Mouse (Mus musculus) forebrain, embryonic 16.5 days (tissue): ENCODE data around the gene Skap2. TPM values are rescaled to one million over a fixed set of nuclear protein-coding genes. Genes with fewer than 3 reads are reported as not detected.

Experiments used
- ATAC-seq: fragments of 200-750 bp; cut with Nextera tagmentation; 2 replicates; pipeline ENCODE4 v1.8.0; 2017; ENCODE audit warnings: mild to moderate bottlenecking, moderate library complexity
- H3K27ac ChIP-seq: fragments of 300-500 bp; sonication (generic); 2 replicates; pipeline ENCODE4 v1.5.1; 2014; ENCODE audit warnings: low read length, control low read depth
- H3K27me3 ChIP-seq: fragments of 300-500 bp; sonication (generic); replicated peaks from 2 replicates; pipeline ENCODE4 v1.6.1; 2014; ENCODE audit warnings: low read length; ENCODE audit not compliant: control insufficient read depth, insufficient read depth
- H3K36me3 ChIP-seq: fragments of 300-500 bp; sonication (generic); 2 replicates; pipeline ENCODE4 v1.6.1; 2014; ENCODE audit not compliant: control insufficient read depth, insufficient read depth
- H3K4me1 ChIP-seq: fragments of 300-500 bp; sonication (generic); replicated peaks from 2 replicates; pipeline ENCODE4 v1.6.1; 2014; ENCODE audit warnings: low read length; ENCODE audit not compliant: control insufficient read depth, insufficient read depth
- H3K4me2 ChIP-seq: fragments of 300-500 bp; sonication (generic); 2 replicates; pipeline ENCODE4 v1.6.1; 2014; ENCODE audit warnings: mild to moderate bottlenecking, low read length, control low read depth
- H3K4me3 ChIP-seq: fragments of 300-500 bp; sonication (generic); replicated peaks from 2 replicates; pipeline ENCODE4 v1.5.1; 2014; ENCODE audit warnings: mild to moderate bottlenecking, low read length, control low read depth
- H3K9ac ChIP-seq: fragments of 300-500 bp; sonication (generic); replicated peaks from 2 replicates; pipeline ENCODE4 v1.6.1; 2014; ENCODE audit warnings: low read depth, low read length, control low read depth
- H3K9me3 ChIP-seq: fragments of 300-500 bp; sonication (generic); 2 replicates; pipeline ENCODE4 v1.6.1; 2016; ENCODE audit warnings: low read length; ENCODE audit not compliant: control insufficient read depth
- WGBS: fragments of 180-500 bp; shearing (Covaris S2); extraction: QIAGEN DNeasy Blood & Tissue Kit; methylation state at CpG from one replicate; pipeline ENCODE4 v1.1.7; 2014; 5-methylcytosine and 5-hydroxymethylcytosine counted together
- polyA plus RNA-seq: library from polyadenylated mRNA; unstranded; fragments of >200 nt; fragmentation: Nextera tagmentation; extraction: Ambion mirVana; gene quantifications from 2 replicates; pipeline ENCODE4 v1.2.1, GENCODE M21; 2015

Gene Skap2
- polyA plus RNA-seq, 1 experiment from 2014 or later: 5.5 TPM

DNA sequence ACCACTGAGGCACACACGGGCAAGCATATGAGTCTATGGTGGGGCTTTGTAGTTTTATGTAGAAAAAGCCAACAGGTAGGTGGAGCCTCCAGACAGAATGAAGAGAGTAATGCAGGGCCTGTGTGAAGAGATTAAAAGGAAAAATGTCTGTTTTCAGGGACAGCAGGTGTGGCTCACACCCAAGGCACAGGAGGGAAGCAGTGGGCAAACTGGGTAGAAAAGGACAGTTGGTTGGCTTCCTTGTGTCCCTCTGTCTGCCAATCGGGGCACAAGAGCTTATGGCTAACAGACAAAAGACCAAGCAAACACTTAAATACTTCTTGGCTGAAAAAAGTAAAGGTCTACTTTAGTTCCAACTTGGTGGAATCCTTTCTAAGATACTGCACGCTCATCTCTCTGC lies 145.8 kb downstream of the Skap2 start:
- Histone ChIP-seq H3K27me3 (peaks cover 3% of the 10 kb centered on the region; the same call in 1 of the 2 replicates), H3K4me2 (no peak overlapping the region), H3K27ac (no peak overlapping the region), H3K4me1 (peaks cover 3% of the 10 kb centered on the region; the same call in 1 of the 2 replicates), H3K36me3 (no peaks in the 10 kb centered on the region), H3K9me3 (no peaks in the 10 kb centered on the region), H3K4me3 (no peak overlapping the region), H3K9ac (no peak overlapping the region)
- WGBS: 69% methylated on average over 3 of the region's 3 CpGs
- no peak for ATAC-seq

DNA sequence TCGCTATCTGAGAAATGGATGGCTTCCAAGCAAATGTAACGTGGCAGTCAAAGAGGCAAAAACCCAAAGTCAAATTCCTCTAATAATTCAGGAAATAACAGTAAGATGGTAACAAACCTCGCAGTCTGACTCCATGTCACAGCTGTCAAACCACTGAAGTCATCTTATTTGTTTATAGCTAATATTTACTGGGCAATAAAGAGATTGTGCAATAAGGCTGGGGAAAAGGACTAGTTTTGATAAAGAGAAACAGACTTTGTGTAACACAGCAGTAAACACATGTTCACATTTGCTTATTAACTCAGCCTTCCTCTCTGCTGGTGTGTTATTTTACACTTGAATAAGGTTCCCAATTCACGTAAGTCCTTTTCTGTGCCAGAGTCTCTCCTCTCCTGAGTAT lies 148.8 kb downstream of the Skap2 start:
- no peak overlapping the region for H3K27ac ChIP-seq
- no peaks in the 10 kb centered on the region for H3K9me3 ChIP-seq
- peaks cover 3% of the 10 kb centered on the region; the same call in 1 of the 2 replicates for H3K4me1 ChIP-seq
- peaks cover 10% of the 10 kb centered on the region for H3K27me3 ChIP-seq
- H3K4me3 ChIP-seq: no peak overlapping the region
- H3K4me2 ChIP-seq: no peak overlapping the region
- H3K9ac ChIP-seq: no peak overlapping the region
- no peaks in the 10 kb centered on the region for H3K36me3 ChIP-seq
- ATAC-seq: no peak
- WGBS: 57% methylated on average over 4 of the region's 4 CpGs

DNA sequence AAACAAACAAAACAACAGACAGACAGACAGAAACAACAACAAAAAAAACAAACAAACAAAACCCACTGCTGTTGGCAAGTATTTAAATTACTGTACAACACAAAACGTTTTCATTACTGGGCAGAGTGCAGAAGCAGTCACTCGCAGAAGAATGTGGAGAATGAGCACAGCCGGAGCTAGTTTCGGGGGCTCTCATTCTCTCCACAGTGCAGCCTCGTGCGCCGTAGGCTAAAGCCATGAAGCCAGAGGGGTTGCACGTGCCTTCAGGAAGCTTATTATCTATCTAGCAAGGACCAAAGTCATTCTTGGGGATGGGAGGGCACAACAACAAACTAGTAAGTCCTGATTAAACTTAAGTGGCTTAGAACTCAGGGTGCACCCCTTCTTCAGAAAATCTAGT lies 152.0 kb downstream of the Skap2 start:
- Histone ChIP-seq H3K4me1 (peaks cover 3% of the 10 kb centered on the region), H3K9ac (no peak overlapping the region)

DNA sequence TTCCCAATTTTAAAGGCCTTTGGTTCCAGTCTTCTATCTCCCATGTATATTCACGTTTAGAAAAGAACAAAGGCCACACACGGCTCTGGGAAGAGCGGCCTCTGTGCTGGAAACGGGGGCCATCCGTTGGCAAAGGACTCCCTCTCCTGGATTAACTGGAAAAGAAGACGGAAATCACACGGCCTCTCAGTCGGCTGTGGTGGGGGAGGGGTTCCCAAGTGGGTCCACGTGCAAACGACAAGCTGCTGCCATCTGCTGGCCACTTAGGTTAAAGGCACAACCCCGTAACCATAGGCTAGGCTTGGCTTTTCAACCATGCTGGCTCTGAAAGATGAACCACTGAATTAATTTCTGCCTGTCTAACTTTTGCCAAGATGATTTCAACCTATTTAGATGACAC lies 154.5 kb downstream of the Skap2 start:
- Histone ChIP-seq H3K4me1 (peaks cover 3% of the 10 kb centered on the region), H3K27me3 (peaks cover 7% of the 10 kb centered on the region; the same call in 1 of the 2 replicates), H3K36me3 (no peaks in the 10 kb centered on the region), H3K4me2 (peak overlapping the region; percentile 19; the same call in 1 of the 2 replicates), H3K9me3 (no peaks in the 10 kb centered on the region), H3K4me3 (no peak overlapping the region), H3K27ac (peak overlapping the region; percentile 75), H3K9ac (peak overlapping the region; percentile 48)
- peak; percentile 97 for ATAC-seq
- WGBS: 0% methylated on average over 11 of the region's 11 CpGs

More for the DNA sequence above, 152.0 kb downstream of the Skap2 start:
- Histone ChIP-seq H3K27me3 (peaks cover 7% of the 10 kb centered on the region; the same call in 1 of the 2 replicates), H3K4me3 (no peak overlapping the region), H3K27ac (no peak overlapping the region), H3K9me3 (no peaks in the 10 kb centered on the region), H3K36me3 (no peaks in the 10 kb centered on the region), H3K4me2 (no peak overlapping the region)
- 20% methylated on average over 8 of the region's 8 CpGs for WGBS
- ATAC-seq: no peak

DNA sequence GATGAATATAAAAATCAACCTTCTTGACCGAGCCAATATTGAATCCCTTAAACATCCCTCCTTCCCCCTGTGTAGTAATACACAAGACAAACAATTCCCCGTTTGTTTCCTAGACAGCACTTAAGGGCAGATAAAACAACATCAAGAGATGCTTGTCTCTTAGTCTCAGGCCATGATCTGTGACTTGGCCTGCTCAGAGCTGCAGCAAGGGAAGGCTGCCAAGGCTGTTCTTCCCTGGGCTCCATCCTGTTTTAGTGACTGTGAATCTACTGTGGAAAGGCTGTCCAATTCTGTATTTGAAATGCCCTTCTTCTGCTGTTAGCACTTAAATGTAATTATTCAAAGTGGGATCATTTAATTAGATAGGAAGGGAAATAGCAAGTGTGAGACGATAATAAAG lies 159.1 kb downstream of the Skap2 start:
- no peak for ATAC-seq
- 56% methylated on average over 3 of the region's 3 CpGs for WGBS

DNA sequence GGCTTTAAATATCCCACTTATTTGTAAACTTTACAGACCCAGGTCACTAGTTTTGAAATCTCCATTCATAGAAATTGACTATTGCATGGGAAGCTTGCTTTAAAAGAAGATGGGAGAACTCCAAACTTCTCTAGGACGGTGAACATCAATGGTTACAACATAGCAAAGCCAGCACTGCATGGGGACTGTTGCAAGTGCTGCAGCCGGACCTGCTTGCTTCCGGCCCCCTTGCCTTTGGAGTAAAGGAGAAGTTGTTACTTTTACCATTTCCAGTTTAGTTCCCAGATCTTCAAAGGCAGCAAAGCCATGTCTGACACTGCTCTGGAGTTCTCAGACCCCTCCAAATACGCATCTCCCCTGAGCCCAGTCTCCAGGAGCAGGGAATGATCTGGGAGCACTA lies 159.7 kb downstream of the Skap2 start:
- H3K9ac ChIP-seq: no peak overlapping the region
- no peaks in the 10 kb centered on the region for H3K36me3 ChIP-seq
- WGBS: 67% methylated on average over 4 of the region's 4 CpGs
- H3K27me3 ChIP-seq: no peaks in the 10 kb centered on the region
- H3K27ac ChIP-seq: no peak overlapping the region; the same call in 1 of the 2 replicates
- no peak for ATAC-seq
- H3K4me2 ChIP-seq: no peak overlapping the region
- peaks cover 23% of the 10 kb centered on the region for H3K4me1 ChIP-seq
- H3K9me3 ChIP-seq: no peaks in the 10 kb centered on the region
- no peak overlapping the region for H3K4me3 ChIP-seq

More for the DNA sequence above, 159.1 kb downstream of the Skap2 start:
- H3K9ac ChIP-seq: no peak overlapping the region
- no peak overlapping the region for H3K4me3 ChIP-seq
- peaks cover 16% of the 10 kb centered on the region for H3K4me1 ChIP-seq
- no peak overlapping the region for H3K27ac ChIP-seq
- no peak overlapping the region for H3K4me2 ChIP-seq
- no peaks in the 10 kb centered on the region for H3K27me3 ChIP-seq
- H3K36me3 ChIP-seq: no peaks in the 10 kb centered on the region
- H3K9me3 ChIP-seq: no peaks in the 10 kb centered on the region

DNA sequence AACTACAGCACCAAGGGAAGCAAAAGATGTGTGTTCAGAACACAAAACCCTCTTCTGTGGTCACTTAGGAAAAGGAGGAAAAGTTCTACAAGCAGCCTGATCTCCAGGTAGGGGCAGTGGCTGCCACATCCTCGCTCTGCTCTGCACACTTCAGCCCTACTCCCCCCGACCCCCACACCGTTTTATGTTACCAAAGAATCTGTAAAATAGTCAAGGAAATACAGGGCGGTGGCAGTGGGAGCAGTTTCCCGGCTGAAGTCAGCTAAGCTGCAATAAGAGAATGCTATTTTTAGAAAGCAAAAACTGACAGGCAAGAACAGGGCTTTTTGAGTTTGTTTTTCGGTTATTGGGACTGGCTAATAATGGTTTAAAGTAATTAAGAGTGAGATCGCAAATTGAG lies 160.8 kb downstream of the Skap2 start:
- peaks cover 33% of the 10 kb centered on the region for H3K4me1 ChIP-seq
- no peaks in the 10 kb centered on the region for H3K36me3 ChIP-seq
- no peak overlapping the region for H3K4me2 ChIP-seq
- ATAC-seq: no peak
- 47% methylated on average over 7 of the region's 7 CpGs for WGBS
- H3K27ac ChIP-seq: no peak overlapping the region
- H3K27me3 ChIP-seq: no peaks in the 10 kb centered on the region
- H3K9ac ChIP-seq: no peak overlapping the region
- H3K4me3 ChIP-seq: no peak overlapping the region
- H3K9me3 ChIP-seq: no peaks in the 10 kb centered on the region

DNA sequence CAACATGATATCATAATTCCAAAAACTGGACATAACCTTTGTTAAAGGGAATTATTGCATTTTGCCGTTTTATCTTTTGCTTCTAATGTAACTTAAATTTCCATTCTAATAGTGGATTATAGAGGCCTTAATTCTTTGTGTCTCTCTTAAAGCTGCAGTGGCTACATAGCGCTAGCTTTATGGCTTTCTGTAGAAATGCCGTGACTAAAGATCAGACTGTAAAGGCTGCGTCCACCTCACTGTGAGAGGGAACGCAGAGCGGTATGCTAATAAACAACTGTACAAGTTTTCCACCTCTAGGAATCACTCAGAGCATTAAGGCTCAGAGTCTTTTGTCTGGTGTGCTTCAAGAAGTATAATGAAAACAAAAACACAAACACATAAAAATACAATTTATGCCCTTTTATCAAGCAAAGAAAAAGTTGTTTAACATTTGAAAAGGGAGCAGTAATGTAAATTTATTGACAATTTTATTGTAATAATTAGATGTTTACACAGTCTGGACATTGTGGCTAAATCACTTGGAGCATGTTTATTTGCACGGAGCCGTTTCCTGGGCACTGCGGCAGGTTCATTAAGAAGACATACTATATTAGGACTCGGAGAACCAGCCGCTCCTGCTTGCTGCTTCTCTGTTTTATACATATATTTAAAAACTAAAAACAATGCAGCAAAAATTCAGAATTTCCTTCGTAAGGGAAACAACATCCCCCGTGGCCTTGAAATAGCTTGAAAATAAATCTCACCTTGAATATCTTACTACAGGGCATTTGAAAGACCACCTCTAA lies 162.1 kb downstream of the Skap2 start:
- no peak overlapping the region for H3K4me2 ChIP-seq
- H3K9ac ChIP-seq: no peak overlapping the region
- no peaks in the 10 kb centered on the region for H3K9me3 ChIP-seq
- H3K36me3 ChIP-seq: no peaks in the 10 kb centered on the region
- no peaks in the 10 kb centered on the region for H3K27me3 ChIP-seq
- peak overlapping the region; percentile 97 for H3K27ac ChIP-seq
- peaks cover 33% of the 10 kb centered on the region for H3K4me1 ChIP-seq
- H3K4me3 ChIP-seq: no peak overlapping the region
- WGBS: 34% methylated on average over 13 of the region's 13 CpGs
- ATAC-seq: no peak

DNA sequence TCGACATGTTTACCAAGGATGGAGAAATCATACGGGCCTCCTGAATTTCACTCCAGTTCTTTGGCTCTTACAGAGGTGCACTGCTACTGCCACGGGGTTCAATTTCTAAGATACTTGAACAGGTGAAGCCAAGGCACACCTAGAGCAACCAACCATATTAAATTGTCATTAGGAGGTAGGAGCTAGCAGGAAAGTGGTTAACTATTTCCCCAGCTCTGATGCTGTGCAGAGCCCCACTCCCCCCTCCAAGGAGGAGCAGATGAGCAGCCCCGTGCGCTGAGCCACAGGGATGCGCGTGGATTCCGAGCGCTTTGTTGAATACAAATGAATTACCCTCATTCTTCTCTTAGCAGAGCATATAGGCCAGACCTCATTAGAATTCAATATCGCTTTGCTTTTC lies 162.8 kb downstream of the Skap2 start:
- Histone ChIP-seq H3K9ac (peak overlapping the region; percentile 56), H3K4me3 (no peak overlapping the region)

More for the DNA sequence above, 162.8 kb downstream of the Skap2 start:
- Histone ChIP-seq H3K9me3 (no peaks in the 10 kb centered on the region), H3K4me1 (peaks cover 33% of the 10 kb centered on the region), H3K36me3 (no peaks in the 10 kb centered on the region), H3K27ac (peak overlapping the region; percentile 97), H3K4me2 (peak overlapping the region; percentile 50), H3K27me3 (no peaks in the 10 kb centered on the region)
- WGBS: 10% methylated on average over 10 of the region's 10 CpGs
- peak; percentile 61 for ATAC-seq
